Mouse (Mus musculus) cortical plate, adult 2 months (tissue): ENCODE results near the gene Jph2.

Experiments used
- CTCF ChIP-seq: fragments of 200-500 bp; IDR thresholded peaks from 2 replicates; pipeline ENCODE4 v1.5.1; 2011; ENCODE audit warnings: mild to moderate bottlenecking, control low read depth, low read length; ENCODE audit not compliant: insufficient read depth; ENCODE audit errors: extremely low read depth
- POLR2A ChIP-seq: fragments of 200-500 bp; IDR thresholded peaks from 2 replicates; pipeline ENCODE4 v1.6.1; 2011; ENCODE audit warnings: mild to moderate bottlenecking, low read length, control low read depth; ENCODE audit not compliant: insufficient read depth; ENCODE audit errors: extremely low read depth

GRCm38 (mm10) chr2:163346497-163346896 is 51.3 kb downstream of the Jph2 start:
- TF ChIP-seq CTCF (no peak), POLR2A (no peak)
